19 mouse cellular contexts compared by ENCODE assay signal in the genomic region with DNA sequence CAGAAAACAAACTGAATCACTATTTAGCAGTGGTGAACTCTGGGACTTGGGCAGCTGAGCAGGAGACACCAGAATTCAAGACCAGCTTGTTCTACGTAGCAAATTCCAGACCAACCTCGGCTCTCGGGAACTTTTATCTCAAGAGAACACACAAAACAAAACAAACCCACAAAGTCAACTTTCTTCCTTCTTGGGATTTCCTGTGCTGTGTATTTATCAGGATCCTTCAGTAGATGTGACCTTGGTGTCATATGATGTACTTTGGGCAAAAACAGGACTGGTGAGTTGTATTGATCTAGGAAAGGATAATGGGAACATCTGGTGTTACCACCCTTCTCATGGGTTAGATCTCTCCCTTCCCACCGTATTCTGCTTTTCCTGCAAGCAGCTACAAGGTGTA. TPM values are rescaled to one million over a fixed set of nuclear protein-coding genes. Genes with fewer than 3 reads are reported as not detected.
DNase-seq lines count a peak whose midpoint lies in the region; ATAC-seq and TF ChIP-seq lines count a peak whose summit lies in the region.
"Had no signal": no experiment of that assay in that cellular context is flagged by ENCODE, and none has a peak within 500 bp of the region (broad histone marks: within the 10 kb centered on the region; RNA-seq: fewer than 3 reads in every experiment).

No protein-coding gene starts in this region.

- H3K9me3 ChIP-seq in forebrain, embryonic 13.5 days (replicated peaks) = no peaks in the 10 kb centered on the region
- no peaks in the 10 kb centered on the region for H3K9me3 ChIP-seq in forebrain, embryonic 15.5 days
- no peaks in the 10 kb centered on the region for H3K9me3 ChIP-seq in liver, embryonic 12.5 days (replicated peaks)
- no peaks in the 10 kb centered on the region for H3K9me3 ChIP-seq in liver, postnatal 0 days (ENCODE audit: low read length)
- H3K9me3 ChIP-seq in embryonic facial prominence, embryonic 14.5 days (ENCODE audit: control insufficient read depth, low read length) = no peaks in the 10 kb centered on the region
- no peaks in the 10 kb centered on the region for H3K9me3 ChIP-seq in midbrain, embryonic 15.5 days
- H3K9me3 ChIP-seq: embryonic facial prominence, embryonic 12.5 days had no signal

- DNase-seq in liver, postnatal 0 days = no peak
- DNase-seq in embryonic facial prominence, embryonic 14.5 days (ENCODE audit: low spot score) = no peak
- DNase-seq in adrenal gland, adult 2 months = no peak
- DNase-seq in left cerebral cortex, adult 18-20 months (ENCODE audit: low spot score in 2 of 2) = no peak
- DNase-seq: kidney, postnatal 10 days; layer of hippocampus, postnatal 36 days; spleen, adult 18-20 months; thymus, postnatal 25 days had no signal

- H3K4me3 ChIP-seq in forebrain, embryonic 13.5 days = no peak overlapping the region
- H3K4me3 ChIP-seq in forebrain, embryonic 15.5 days = no peak overlapping the region
- H3K4me3 ChIP-seq in liver, embryonic 12.5 days = no peak overlapping the region
- H3K4me3 ChIP-seq in liver, postnatal 0 days (ENCODE audit: low read depth, low read length) = no peak overlapping the region
- H3K4me3 ChIP-seq in embryonic facial prominence, embryonic 14.5 days (ENCODE audit: low read depth, low read length) = no peak overlapping the region
- H3K4me3 ChIP-seq in midbrain, embryonic 15.5 days = no peak overlapping the region
- H3K4me3 ChIP-seq: embryonic facial prominence, embryonic 12.5 days; heart, adult 2 months had no signal

- ATAC-seq in forebrain, embryonic 13.5 days = no peak
- ATAC-seq in forebrain, embryonic 15.5 days (replicated peaks) = no peak
- no peak for ATAC-seq in liver, embryonic 12.5 days
- ATAC-seq in liver, postnatal 0 days = no peak
- ATAC-seq in embryonic facial prominence, embryonic 14.5 days (ENCODE audit: low read depth) = no peak
- no peak for ATAC-seq in midbrain, embryonic 15.5 days (replicated peaks)
- ATAC-seq: activated CD4-positive, CD25-positive, alpha-beta regulatory T cell, adult 4 months; inflammation-experienced regulatory T-cells, adult 6 months had no signal

- H3K4me1 ChIP-seq in forebrain, embryonic 13.5 days = peaks cover 39% of the 10 kb centered on the region
- peaks cover 29% of the 10 kb centered on the region for H3K4me1 ChIP-seq in forebrain, embryonic 15.5 days
- H3K4me1 ChIP-seq in liver, embryonic 12.5 days = peaks cover 54% of the 10 kb centered on the region
- H3K4me1 ChIP-seq in liver, postnatal 0 days (ENCODE audit: insufficient read depth) = peaks cover 36% of the 10 kb centered on the region
- peaks cover 23% of the 10 kb centered on the region for H3K4me1 ChIP-seq in embryonic facial prominence, embryonic 14.5 days (ENCODE audit: control insufficient read depth, insufficient read depth, low read length)
- peaks cover 30% of the 10 kb centered on the region for H3K4me1 ChIP-seq in midbrain, embryonic 15.5 days

- no peak for TF ChIP-seq EP300 in liver, postnatal 0 days (IDR thresholded peaks at IDR 0.05; ENCODE audit: low read depth)

- peak overlapping the region; percentile 100 for H3K27ac ChIP-seq in forebrain, embryonic 13.5 days
- H3K27ac ChIP-seq in forebrain, embryonic 15.5 days (replicated peaks) = no peak overlapping the region; the same call in 1 of the 2 replicates
- H3K27ac ChIP-seq in liver, embryonic 12.5 days = peak overlapping the region; percentile 10; the same call in 1 of the 2 replicates
- no peak overlapping the region for H3K27ac ChIP-seq in liver, postnatal 0 days (ENCODE audit: low read depth)
- peak overlapping the region; percentile 99; the same call in 1 of the 2 replicates for H3K27ac ChIP-seq in embryonic facial prominence, embryonic 14.5 days (replicated peaks; ENCODE audit: low read depth, low read length)
- peak overlapping the region; percentile 99; the same call in 1 of the 2 replicates for H3K27ac ChIP-seq in midbrain, embryonic 15.5 days

- WGBS in forebrain, embryonic 13.5 days = 91% methylated on average over 4 of the region's 4 CpGs
- WGBS in forebrain, embryonic 15.5 days = 89% methylated on average over 4 of the region's 4 CpGs
- 18% methylated on average over 4 of the region's 4 CpGs for WGBS in liver, embryonic 12.5 days (ENCODE audit: insufficient replicate concordance)
- WGBS in liver, postnatal 0 days (ENCODE audit: insufficient replicate concordance) = 26% methylated on average over 4 of the region's 4 CpGs
- 81% methylated on average over 4 of the region's 4 CpGs for WGBS in embryonic facial prominence, embryonic 14.5 days
- WGBS in midbrain, embryonic 15.5 days = 82% methylated on average over 4 of the region's 4 CpGs

- H3K9ac ChIP-seq in forebrain, embryonic 13.5 days = no peak overlapping the region
- H3K9ac ChIP-seq in forebrain, embryonic 15.5 days (replicated peaks) = no peak overlapping the region
- H3K9ac ChIP-seq in liver, embryonic 12.5 days = no peak overlapping the region
- no peak overlapping the region for H3K9ac ChIP-seq in liver, postnatal 0 days (replicated peaks)
- H3K9ac ChIP-seq in embryonic facial prominence, embryonic 14.5 days (ENCODE audit: low read depth, low read length) = no peak overlapping the region
- no peak overlapping the region for H3K9ac ChIP-seq in midbrain, embryonic 15.5 days
- H3K9ac ChIP-seq: embryonic facial prominence, embryonic 12.5 days had no signal

- H3K27me3 ChIP-seq in forebrain, embryonic 13.5 days = no peaks in the 10 kb centered on the region
- H3K27me3 ChIP-seq in forebrain, embryonic 15.5 days = no peaks in the 10 kb centered on the region
- no peaks in the 10 kb centered on the region for H3K27me3 ChIP-seq in liver, embryonic 12.5 days (replicated peaks)
- H3K27me3 ChIP-seq in liver, postnatal 0 days (ENCODE audit: insufficient read depth, low read length) = no peaks in the 10 kb centered on the region
- H3K27me3 ChIP-seq in embryonic facial prominence, embryonic 14.5 days (replicated peaks; ENCODE audit: control insufficient read depth, insufficient read depth, low read length) = no peaks in the 10 kb centered on the region
- no peaks in the 10 kb centered on the region for H3K27me3 ChIP-seq in midbrain, embryonic 15.5 days (replicated peaks)
- H3K27me3 ChIP-seq: embryonic facial prominence, embryonic 12.5 days had no signal

- no peaks in the 10 kb centered on the region for H3K36me3 ChIP-seq in forebrain, embryonic 13.5 days (ENCODE audit: poor library complexity, severe bottlenecking)
- no peaks in the 10 kb centered on the region for H3K36me3 ChIP-seq in forebrain, embryonic 15.5 days
- H3K36me3 ChIP-seq in liver, embryonic 12.5 days = no peaks in the 10 kb centered on the region
- no peaks in the 10 kb centered on the region for H3K36me3 ChIP-seq in liver, postnatal 0 days (replicated peaks; ENCODE audit: insufficient read depth, low read length)
- no peaks in the 10 kb centered on the region for H3K36me3 ChIP-seq in embryonic facial prominence, embryonic 14.5 days (ENCODE audit: control insufficient read depth, insufficient read depth, low read length)
- no peaks in the 10 kb centered on the region for H3K36me3 ChIP-seq in midbrain, embryonic 15.5 days (replicated peaks)
- H3K36me3 ChIP-seq: embryonic facial prominence, embryonic 12.5 days had no signal

- no peak overlapping the region for H3K4me2 ChIP-seq in forebrain, embryonic 13.5 days
- H3K4me2 ChIP-seq in forebrain, embryonic 15.5 days (replicated peaks) = no peak overlapping the region
- H3K4me2 ChIP-seq in liver, embryonic 12.5 days = no peak overlapping the region
- no peak overlapping the region for H3K4me2 ChIP-seq in liver, postnatal 0 days (ENCODE audit: low read depth, low read length)
- H3K4me2 ChIP-seq in embryonic facial prominence, embryonic 14.5 days (ENCODE audit: low read depth, low read length) = no peak overlapping the region
- H3K4me2 ChIP-seq in midbrain, embryonic 15.5 days = no peak overlapping the region
- H3K4me2 ChIP-seq: embryonic facial prominence, embryonic 12.5 days had no signal

- TF ChIP-seq CTCF in liver, postnatal 0 days (IDR thresholded peaks at IDR 0.05; ENCODE audit: low read depth) = no peak

RNA-seq across cellular contexts. Expression of a gene that starts 6.6 kb away (rescaled TPM):
- polyA plus RNA-seq in forebrain, embryonic 13.5 days (2015; fragmentation: Nextera tagmentation; extraction: Ambion mirVana) = not detected in 2 replicates
- polyA plus RNA-seq in forebrain, embryonic 15.5 days (2015; fragmentation: Nextera tagmentation; extraction: Ambion mirVana) = not detected in 2 replicates
- not detected in 2 replicates for polyA plus RNA-seq in liver, embryonic 12.5 days (2016; fragmentation: Nextera tagmentation; extraction: Ambion mirVana)
- not detected in 2 replicates for polyA plus RNA-seq in liver, postnatal 0 days (2015; fragmentation: Nextera tagmentation; extraction: Ambion mirVana)
- polyA plus RNA-seq in embryonic facial prominence, embryonic 14.5 days (2014; fragmentation: Nextera tagmentation; extraction: Ambion mirVana) = not detected in 2 replicates
- not detected in 2 replicates for polyA plus RNA-seq in midbrain, embryonic 15.5 days (2015; fragmentation: Nextera tagmentation; extraction: Ambion mirVana)
- total RNA-seq in adrenal gland, adult 2 months (2021) = not detected
- polyA plus RNA-seq in adrenal gland, adult 2 months (2012; rRNA removed) = not detected in 2 replicates
- not detected for total RNA-seq in left cerebral cortex, adult 18-20 months (2021)
- total RNA-seq: ES-E14; heart, adult 2 months; layer of hippocampus, postnatal 36 days; liver, adult 2 months had no signal
- polyA plus RNA-seq: activated CD4-positive, CD25-positive, alpha-beta regulatory T cell, adult 4 months; brain, embryonic 14.5 days; embryonic facial prominence, embryonic 12.5 days; inflammation-experienced regulatory T-cells, adult 6 months; liver, adult 2 months had no signal

RNA-seq across cellular contexts. Expression of a gene that starts 6.8 kb away (rescaled TPM):
- 0.14 TPM in 1 of 2 replicates, not detected in the other for polyA plus RNA-seq in forebrain, embryonic 13.5 days (2015; fragmentation: Nextera tagmentation; extraction: Ambion mirVana)
- 0.18 TPM in 1 of 2 replicates, not detected in the other for polyA plus RNA-seq in forebrain, embryonic 15.5 days (2015; fragmentation: Nextera tagmentation; extraction: Ambion mirVana)
- polyA plus RNA-seq in liver, embryonic 12.5 days (2016; fragmentation: Nextera tagmentation; extraction: Ambion mirVana) = 0.19 TPM in 1 of 2 replicates, not detected in the other
- polyA plus RNA-seq in liver, postnatal 0 days (2015; fragmentation: Nextera tagmentation; extraction: Ambion mirVana) = not detected in 2 replicates
- polyA plus RNA-seq in embryonic facial prominence, embryonic 14.5 days (2014; fragmentation: Nextera tagmentation; extraction: Ambion mirVana) = not detected in 2 replicates
- 0.61 TPM in 1 of 2 replicates, not detected in the other for polyA plus RNA-seq in midbrain, embryonic 15.5 days (2015; fragmentation: Nextera tagmentation; extraction: Ambion mirVana)
- not detected for total RNA-seq in adrenal gland, adult 2 months (2021)
- 0.17 and 0.18 TPM in 2 replicates for polyA plus RNA-seq in adrenal gland, adult 2 months (2012; rRNA removed)
- not detected for total RNA-seq in left cerebral cortex, adult 18-20 months (2021)
- total RNA-seq: heart, adult 2 months; layer of hippocampus, postnatal 36 days; liver, adult 2 months had no signal
- polyA plus RNA-seq: embryonic facial prominence, embryonic 12.5 days; heart, adult 2 months; liver, adult 2 months had no signal

Comparison
In these comparisons a context has a peak if more than half of its experiments do, and no peak if none do; other contexts are left out.
1. H3K27ac ChIP-seq: peak in forebrain, embryonic 13.5 days (single experiment), liver, embryonic 12.5 days (single experiment), embryonic facial prominence, embryonic 14.5 days (single experiment) and midbrain, embryonic 15.5 days (single experiment); none in forebrain, embryonic 15.5 days (single experiment) and liver, postnatal 0 days (single experiment).